Mouse (Mus musculus): ENCODE results near the gene Cd200r2. TPM values are rescaled to one million over a fixed set of nuclear protein-coding genes. Genes with fewer than 3 reads are reported as not detected.
"Not testable (repeated sequence)": the region's sequence is repeated elsewhere in the genome, so short reads cannot be mapped to it uniquely, and the experiment has no call there.

The Cd200r2 gene
- not detected in 2 replicates for total RNA-seq (2017)

GRCm38 (mm10) chr16:44866797-44867196 lies at the start of gene Cd200r2:
TSS of gene Cd200r2 (plus strand) at chr16:44867097.
- ATAC-seq (replicated peaks; ENCODE audit: low read depth, poor library complexity, severe bottlenecking), result no peak

GRCm38 (mm10) chr16:44818010-44818409 lies 48.9 kb upstream of the Cd200r2 start:
- no peak for ATAC-seq (replicated peaks; ENCODE audit: low read depth, poor library complexity, severe bottlenecking)

GRCm38 (mm10) chr16:44820545-44820944 lies 46.4 kb upstream of the Cd200r2 start:
- 0 out of 2 replicates have a peak, but pooled peaks have one; percentile 47 for ATAC-seq (replicated peaks; ENCODE audit: low read depth, poor library complexity, severe bottlenecking)

- no peak for ATAC-seq (replicated peaks; ENCODE audit: low read depth, poor library complexity, severe bottlenecking)
Measured at GRCm38 (mm10) chr16:44832286-44832685, 34.6 kb upstream of the Cd200r2 start.

GRCm38 (mm10) chr16:44833189-44833588 lies 33.7 kb upstream of the Cd200r2 start:
- not testable (repeated sequence) for ATAC-seq (replicated peaks; ENCODE audit: low read depth, poor library complexity, severe bottlenecking)

- ATAC-seq (replicated peaks; ENCODE audit: low read depth, poor library complexity, severe bottlenecking), result no peak
Measured at GRCm38 (mm10) chr16:44875178-44875577, 8.3 kb downstream of the Cd200r2 start.

- 0 out of 2 replicates have a peak, but pooled peaks have one; percentile 22 for ATAC-seq (replicated peaks; ENCODE audit: low read depth, poor library complexity, severe bottlenecking)
Measured at GRCm38 (mm10) chr16:44876625-44877024, 9.7 kb downstream of the Cd200r2 start.

- ATAC-seq (replicated peaks; ENCODE audit: low read depth, poor library complexity, severe bottlenecking), result no peak
Measured at GRCm38 (mm10) chr16:44877595-44877994, 10.7 kb downstream of the Cd200r2 start.

GRCm38 (mm10) chr16:44890814-44891213 lies 23.9 kb downstream of the Cd200r2 start:
- ATAC-seq (replicated peaks; ENCODE audit: low read depth, poor library complexity, severe bottlenecking), result no peak

GRCm38 (mm10) chr16:44932016-44932415 lies 65.1 kb downstream of the Cd200r2 start:
- ATAC-seq (replicated peaks; ENCODE audit: low read depth, poor library complexity, severe bottlenecking), result no peak

GRCm38 (mm10) chr16:44943468-44943867 lies 76.6 kb downstream of the Cd200r2 start, which contains the start of gene Cd200r3:
TSS of gene Cd200r3 (plus strand) at chr16:44943678.
- ATAC-seq (replicated peaks; ENCODE audit: low read depth, poor library complexity, severe bottlenecking), result peak; percentile 45; the same call in 1 of the 2 replicates

GRCm38 (mm10) chr16:44951360-44952114 lies 84.6 kb downstream of the Cd200r2 start:
- peak; percentile 66; the same call in 1 of the 2 replicates for ATAC-seq (replicated peaks; ENCODE audit: low read depth, poor library complexity, severe bottlenecking)

- no peak for ATAC-seq (replicated peaks; ENCODE audit: low read depth, poor library complexity, severe bottlenecking)
Measured at GRCm38 (mm10) chr16:44962296-44962695, 95.4 kb downstream of the Cd200r2 start.

GRCm38 (mm10) chr16:44962777-44963176 lies 95.9 kb downstream of the Cd200r2 start:
- peak; percentile 92 for ATAC-seq (replicated peaks; ENCODE audit: low read depth, poor library complexity, severe bottlenecking)

GRCm38 (mm10) chr16:44964526-44965374 lies 97.9 kb downstream of the Cd200r2 start:
- ATAC-seq (replicated peaks; ENCODE audit: low read depth, poor library complexity, severe bottlenecking), result no peak

- peak; percentile 31; the same call in 1 of the 2 replicates for ATAC-seq (replicated peaks; ENCODE audit: low read depth, poor library complexity, severe bottlenecking)
Measured at GRCm38 (mm10) chr16:44965428-44965827, 98.5 kb downstream of the Cd200r2 start.

Other genes starting within 250 kb of the Cd200r2 start
- gene Nepro, start 142.8 kb upstream of the Cd200r2 start, total RNA-seq (2017), result 22.7 and 25.1 TPM in 2 replicates
- 9.7 and 18.3 TPM in 2 replicates for gene Gtpbp8, start 120.7 kb upstream of the Cd200r2 start, total RNA-seq (2017)
- 4.3 and 5.8 TPM in 2 replicates for gene Cd200r1, start 101.4 kb upstream of the Cd200r2 start, total RNA-seq (2017)
- gene Cd200r4, start 55.4 kb upstream of the Cd200r2 start, total RNA-seq (2017), result 0.82 and 1.4 TPM in 2 replicates
- 0.14 TPM in 1 of 2 replicates, not detected in the other for gene Cd200r3, start 76.6 kb downstream of the Cd200r2 start, total RNA-seq (2017)
- 0.39 TPM in 1 of 2 replicates, not detected in the other for gene Ccdc80, start 226.3 kb downstream of the Cd200r2 start, total RNA-seq (2017)